Mouse (Mus musculus): ENCODE data around the gene Gpx2.

Gpx2 gene
- long read RNA-seq, experiment 1, result 0 reads
- long read RNA-seq, experiment 2, result 0 reads

DNA sequence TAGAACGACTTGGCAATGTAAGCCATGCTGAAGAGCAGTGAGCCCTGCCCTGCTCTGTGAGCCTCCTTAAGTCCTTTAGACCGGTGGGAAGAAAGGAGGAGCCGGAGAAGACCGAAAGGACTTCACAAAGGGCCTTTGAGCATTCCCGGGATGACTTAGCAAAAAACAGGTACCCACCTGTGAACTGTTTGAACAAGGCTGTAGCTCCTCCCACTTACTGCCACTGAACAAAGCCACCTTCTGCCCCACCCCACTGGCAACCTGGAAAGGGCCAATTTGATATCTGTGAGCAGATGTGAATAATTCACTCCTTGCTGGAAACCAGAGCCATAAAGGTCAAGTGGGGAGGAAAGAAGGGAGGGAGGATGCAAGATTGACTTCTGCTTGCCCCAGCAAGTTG lies at the start of gene Gpx2:
Gene Gpx2 (minus strand): TSS at position 205 of the 400 bp plus-strand sequence.
- intact Hi-C loops (cut with DNase I), result no loop called here

GRCm38 (mm10) chr12:76844346-76845061 lies 49.1 kb upstream of the Gpx2 start:
- intact Hi-C loops (cut with DNase I), result no loop called here

DNA sequence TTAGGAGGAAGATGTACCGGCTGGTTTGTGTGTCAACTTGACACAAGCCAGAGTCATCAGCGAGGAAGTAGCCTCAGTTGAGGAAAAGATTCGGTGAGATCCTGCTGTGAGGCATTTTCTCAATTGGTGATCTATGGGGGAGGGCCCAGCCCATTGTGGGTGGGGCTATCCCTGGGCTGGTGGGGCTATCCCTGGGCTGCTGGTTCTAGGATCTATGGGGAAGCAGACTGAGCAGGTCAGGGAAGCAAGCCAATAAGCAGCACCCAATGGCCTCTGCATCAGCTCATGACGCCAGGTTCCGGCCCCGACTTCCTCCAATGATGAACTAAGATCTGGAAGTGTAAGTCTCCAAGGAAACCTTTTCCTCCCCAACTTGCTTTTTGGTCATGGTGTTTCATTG lies 44.7 kb upstream of the Gpx2 start:
- intact Hi-C loops (cut with DNase I), result no loop called here

- intact Hi-C loops (cut with DNase I), result no loop called here
These were observed 43.9 kb upstream of the Gpx2 start for GRCm38 (mm10) chr12:76839298-76839697.

DNA sequence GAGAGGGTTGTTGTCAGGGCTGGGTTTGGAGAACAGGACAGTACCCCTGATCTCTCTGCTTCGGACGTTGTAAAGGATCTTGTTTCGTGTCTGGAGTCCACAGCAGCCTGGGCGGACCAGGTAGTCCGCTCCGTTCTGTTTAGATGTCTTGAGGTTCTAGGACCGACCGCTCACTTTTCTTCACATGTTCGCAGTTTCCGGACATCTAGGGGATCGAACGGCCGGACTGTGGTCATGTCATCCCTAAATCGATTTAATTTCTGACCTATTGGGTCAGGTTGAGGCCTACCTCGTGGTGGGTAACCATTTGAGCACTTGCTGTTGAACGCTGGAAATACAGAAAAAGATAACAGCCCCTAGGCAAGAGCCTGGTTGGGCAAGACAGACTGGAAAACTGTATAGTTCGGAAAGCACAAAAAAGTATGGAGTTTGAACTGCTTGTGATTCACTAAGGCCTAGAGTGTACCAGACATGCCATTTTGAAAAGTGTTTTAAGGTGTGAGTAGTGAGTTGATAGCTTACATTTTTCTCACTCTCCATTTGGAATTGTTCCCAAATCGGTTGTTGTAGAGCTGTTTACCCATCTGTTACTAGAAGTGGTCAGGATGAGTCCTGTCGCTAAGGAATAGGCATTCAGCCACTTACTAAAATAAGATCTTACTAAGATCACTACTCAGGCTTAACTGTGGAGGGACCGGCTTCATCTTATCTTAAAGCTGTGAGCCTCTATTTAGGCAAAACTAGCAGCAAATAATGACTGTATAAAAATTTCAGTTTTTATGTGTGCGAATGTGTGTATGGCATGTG lies 42.7 kb upstream of the Gpx2 start:
- intact Hi-C loops (cut with DNase I), result loop anchor here (1.0 kb wide), 1 partner anchor 41 kb away; no protein-coding TSS in a partner anchor

- intact Hi-C loops (cut with DNase I), result loop anchor here (1.0 kb wide), 1 partner anchor 42 kb away; no protein-coding TSS in a partner anchor
These were observed 41.9 kb upstream of the Gpx2 start for GRCm38 (mm10) chr12:76837101-76837843.

DNA sequence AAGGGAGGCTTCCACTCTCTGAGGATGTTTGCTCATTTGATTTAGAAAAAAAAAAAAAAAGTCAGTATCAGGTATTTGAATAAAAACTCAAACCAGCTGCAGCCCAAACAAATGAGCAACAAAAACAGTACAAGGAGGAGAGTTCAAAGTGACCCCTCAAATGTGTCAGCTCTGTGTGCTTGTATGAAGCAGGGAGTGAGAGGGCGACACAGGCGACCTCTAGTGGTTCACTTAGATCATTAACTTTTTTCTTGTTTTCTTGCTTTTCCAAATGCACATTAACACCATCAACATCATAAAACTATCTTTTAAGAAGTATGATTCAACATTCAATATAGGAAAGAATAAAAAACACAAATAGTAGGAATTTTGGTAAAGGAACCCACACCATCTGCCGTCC lies 37.4 kb upstream of the Gpx2 start:
- intact Hi-C loops (cut with DNase I), result no loop called here

GRCm38 (mm10) chr12:76825283-76825682 lies 29.9 kb upstream of the Gpx2 start:
- intact Hi-C loops (cut with DNase I), result no loop called here

DNA sequence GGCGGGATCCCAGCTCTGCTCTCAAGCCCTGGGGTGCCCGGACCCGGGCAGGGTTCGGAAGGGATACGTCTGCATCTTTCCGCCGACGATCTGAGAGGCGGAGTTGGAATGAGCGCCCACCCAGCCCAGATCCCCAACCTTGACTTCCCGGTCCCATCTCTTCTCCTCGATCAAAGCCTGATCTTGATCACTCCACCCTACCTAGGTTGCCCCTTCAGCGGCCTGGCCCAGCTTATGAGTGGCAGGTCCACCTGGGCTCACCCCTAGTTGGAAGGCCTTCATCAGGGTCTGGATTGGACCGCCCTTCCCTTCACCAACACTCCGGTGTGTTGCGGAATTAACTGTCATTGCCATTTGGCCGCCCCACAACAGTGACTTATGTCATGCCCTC lies 27.3 kb upstream of the Gpx2 start, which contains the start of gene Rab15:
Gene Rab15 (minus strand): TSS at position 258 of the 391 bp plus-strand sequence.
- intact Hi-C loops (cut with DNase I), result no loop called here

DNA sequence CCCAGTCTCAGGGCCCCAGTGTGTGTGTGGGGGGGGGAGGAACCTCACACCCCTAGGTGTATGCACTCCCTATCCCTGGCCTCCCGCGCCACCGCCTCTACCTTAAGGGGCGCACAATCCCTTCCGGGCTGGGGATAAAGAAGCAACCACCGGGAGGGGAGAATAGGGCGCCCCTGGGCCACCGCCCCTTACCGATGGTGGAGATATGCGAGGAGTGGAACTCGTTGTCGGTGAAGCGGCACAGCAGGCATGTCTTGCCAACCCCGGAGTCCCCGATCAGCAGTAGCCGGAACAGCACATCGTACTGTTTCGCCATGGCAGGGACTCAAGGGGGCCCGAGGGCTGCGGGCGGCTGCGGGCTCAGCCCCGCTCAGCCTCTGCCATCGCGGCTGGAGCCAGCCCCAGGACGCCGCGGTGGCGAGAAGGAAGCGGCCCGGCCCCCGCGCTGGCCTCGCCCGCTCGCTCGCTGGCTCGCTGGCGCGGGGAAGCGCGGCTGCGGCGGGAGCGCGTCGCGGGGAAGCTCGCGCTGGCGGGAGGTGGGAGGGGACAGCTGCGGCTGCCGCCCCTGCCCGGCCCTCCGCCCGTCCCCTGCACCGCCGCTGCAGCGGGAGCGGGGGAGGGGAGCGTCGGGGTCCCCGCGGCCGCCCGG lies 26.8 kb upstream of the Gpx2 start:
- intact Hi-C loops (cut with DNase I), result no loop called here

DNA sequence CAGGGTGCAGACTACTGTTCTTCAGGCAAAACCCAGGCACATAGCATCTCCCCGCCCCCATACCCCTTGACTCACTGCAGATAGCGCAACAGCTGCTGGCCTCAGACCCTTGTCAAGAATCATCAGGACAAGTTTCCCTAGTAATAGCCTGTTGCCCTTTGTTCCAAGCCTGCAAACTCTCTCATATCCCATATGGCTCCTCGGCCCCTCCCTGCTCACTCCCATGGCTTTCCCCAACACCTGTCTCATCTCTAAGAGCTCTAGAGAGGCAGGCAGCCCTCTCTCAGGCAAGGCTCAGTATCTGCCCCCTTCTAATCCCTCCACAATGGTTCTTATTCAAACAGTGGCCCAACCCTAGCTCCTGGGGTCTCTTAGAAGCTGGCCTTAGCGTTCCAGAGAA lies 25.3 kb upstream of the Gpx2 start:
- intact Hi-C loops (cut with DNase I), result no loop called here

DNA sequence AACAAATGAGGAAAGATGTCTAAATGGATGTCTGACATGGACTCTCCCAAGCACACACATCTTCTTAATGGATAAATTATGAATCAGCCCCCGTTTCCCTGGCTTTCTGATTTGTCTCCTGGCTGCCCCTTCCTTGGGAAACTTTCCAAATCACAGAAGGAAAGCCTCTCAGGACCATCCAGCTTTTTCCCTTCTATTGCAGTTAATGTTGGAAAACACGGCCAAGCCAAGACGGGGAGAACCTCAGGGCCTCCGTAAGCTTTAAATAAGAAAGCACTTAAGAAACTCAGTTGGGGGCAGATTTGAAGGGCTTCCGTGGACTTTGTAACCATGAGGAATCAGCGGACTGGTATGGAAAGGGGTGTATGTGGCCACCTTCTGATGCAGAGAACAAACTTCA lies 24.5 kb upstream of the Gpx2 start:
- intact Hi-C loops (cut with DNase I), result no loop called here

- intact Hi-C loops (cut with DNase I), result no loop called here
These were observed 23.6 kb upstream of the Gpx2 start for GRCm38 (mm10) chr12:76818908-76819307.

DNA sequence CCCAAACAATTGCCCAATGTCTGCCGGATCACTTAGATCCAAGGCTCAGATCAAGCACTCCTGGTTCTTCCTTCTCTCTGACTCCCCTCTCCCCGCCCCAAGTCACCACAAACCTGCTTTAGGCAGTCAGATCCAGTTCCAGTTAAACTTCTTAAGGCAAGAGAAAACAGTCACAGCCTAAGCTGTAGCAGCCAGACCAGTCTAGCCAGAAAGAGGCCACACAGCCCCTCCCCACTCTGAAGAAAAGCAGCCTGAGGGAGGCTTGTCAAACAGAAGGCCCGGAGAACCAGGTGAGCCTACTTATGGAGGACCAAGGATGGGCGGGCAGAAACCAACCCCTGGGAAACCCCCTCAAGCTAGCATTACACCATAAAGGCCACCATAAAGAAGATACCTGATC lies 22.8 kb upstream of the Gpx2 start:
- intact Hi-C loops (cut with DNase I), result no loop called here

GRCm38 (mm10) chr12:76817176-76817575 lies 21.8 kb upstream of the Gpx2 start:
- intact Hi-C loops (cut with DNase I), result no loop called here

DNA sequence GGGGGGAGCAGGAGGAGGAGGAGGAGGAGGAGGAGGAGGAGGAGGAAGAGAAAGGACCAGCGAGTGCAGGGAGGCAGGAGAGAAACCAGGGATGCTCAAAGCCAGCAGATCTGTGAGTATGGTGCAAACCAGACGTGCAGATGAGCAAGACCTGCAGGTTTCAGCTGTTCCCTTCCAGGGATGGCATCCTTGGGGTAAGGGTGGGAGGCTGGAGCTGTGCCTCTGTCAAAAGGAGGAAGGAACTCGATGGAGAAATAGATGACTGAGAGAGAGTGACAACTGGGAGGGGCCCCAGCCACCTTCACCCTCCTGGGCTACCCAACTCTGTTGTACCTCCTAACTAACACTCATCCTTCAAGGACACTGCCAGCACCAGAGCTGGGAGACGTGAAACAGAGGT lies 21.4 kb upstream of the Gpx2 start:
- intact Hi-C loops (cut with DNase I), result no loop called here

GRCm38 (mm10) chr12:76814120-76814519 lies 18.8 kb upstream of the Gpx2 start:
- intact Hi-C loops (cut with DNase I), result no loop called here

DNA sequence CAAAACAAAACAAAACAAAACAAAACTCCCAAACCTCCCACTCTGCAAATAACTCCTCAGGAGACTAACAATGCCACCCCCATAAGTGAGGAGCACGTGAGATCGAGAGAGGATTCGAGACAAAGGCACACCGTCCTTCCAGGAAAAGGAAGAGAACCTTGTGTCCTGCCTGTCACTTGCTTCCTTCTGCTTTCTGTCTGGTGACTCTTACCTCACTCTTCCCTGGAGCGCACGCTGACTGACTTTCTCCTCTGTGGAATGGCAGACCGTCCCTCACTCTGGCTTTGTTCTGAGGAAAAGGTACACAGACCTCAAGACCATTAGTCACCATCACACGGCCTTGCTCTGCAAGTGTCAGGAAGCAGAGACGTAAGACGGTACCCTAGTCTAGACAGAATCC lies 18.2 kb upstream of the Gpx2 start:
- intact Hi-C loops (cut with DNase I), result no loop called here

GRCm38 (mm10) chr12:76811006-76811405 lies 15.7 kb upstream of the Gpx2 start:
- intact Hi-C loops (cut with DNase I), result no loop called here

DNA sequence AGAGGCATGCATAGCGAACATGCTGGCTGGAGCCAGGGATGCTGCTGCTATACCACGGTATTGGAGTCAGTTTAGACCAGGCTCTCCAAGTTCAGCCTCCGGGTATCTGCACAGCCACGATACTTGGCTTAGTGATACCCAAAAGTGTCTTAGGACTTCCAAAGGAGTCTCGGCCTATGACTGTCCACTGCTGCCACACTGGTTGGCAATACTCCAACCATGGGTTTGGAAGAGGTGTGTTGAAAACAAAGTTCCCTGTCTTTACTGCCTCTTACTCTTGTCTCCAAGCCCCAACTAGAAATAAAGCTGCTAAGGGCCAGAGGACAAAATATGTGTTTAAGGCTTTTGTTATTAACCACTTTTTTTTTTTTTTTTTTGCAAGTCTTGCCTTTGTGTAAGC lies 15.1 kb upstream of the Gpx2 start:
- intact Hi-C loops (cut with DNase I), result no loop called here

DNA sequence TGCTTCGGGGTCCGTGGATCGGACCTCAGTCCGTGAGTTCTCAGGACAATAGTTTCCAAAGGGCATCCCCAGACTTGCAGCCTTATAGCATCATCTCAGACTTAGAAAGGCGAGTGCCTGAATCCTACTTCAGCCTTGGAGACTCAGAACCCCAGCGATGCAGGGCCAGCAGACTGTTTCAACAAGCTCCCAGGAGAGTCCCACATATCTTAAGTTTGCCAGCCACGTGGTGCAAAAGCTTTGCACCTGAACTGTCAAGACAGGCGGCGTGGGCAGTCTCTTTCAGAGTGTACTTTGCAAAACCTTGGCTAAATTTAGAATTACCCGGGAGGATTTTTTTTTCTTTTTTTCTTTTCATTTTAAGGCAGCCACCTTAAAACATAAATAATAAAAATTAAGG lies 12.4 kb upstream of the Gpx2 start:
- intact Hi-C loops (cut with DNase I), result loop anchor here (10.0 kb wide), 1 partner anchor 163 kb away; no protein-coding TSS in a partner anchor

Measured in adrenal gland (tissue).